ENCODE assay signal across 8 mouse cellular contexts in genomic region chr8:57510791-57511315, GRCm38 (mm10). TPM values are rescaled to one million over a fixed set of nuclear protein-coding genes. Genes with fewer than 3 reads are reported as not detected.
DNase-seq lines count a peak whose midpoint lies in the region; ATAC-seq lines count a peak whose summit lies in the region.

No protein-coding gene starts in this region.

- no peaks in the 10 kb centered on the region for H3K27me3 ChIP-seq in kidney, embryonic 14.5 days (ENCODE audit: control insufficient read depth, insufficient read depth, low read length)
- H3K27me3 ChIP-seq in midbrain, embryonic 16.5 days (ENCODE audit: control insufficient read depth, insufficient read depth, low read depth, low read length): no peaks in the 10 kb centered on the region

- H3K36me3 ChIP-seq in kidney, embryonic 14.5 days (ENCODE audit: control insufficient read depth, insufficient read depth, low read length): peaks cover 18% of the 10 kb centered on the region
- H3K36me3 ChIP-seq in midbrain, embryonic 16.5 days (ENCODE audit: control insufficient read depth, insufficient read depth, low read length): no peaks in the 10 kb centered on the region

- peak overlapping the region; percentile 93 for H3K4me3 ChIP-seq in kidney, embryonic 14.5 days (ENCODE audit: low read length)
- peak overlapping the region; percentile 85 for H3K4me3 ChIP-seq in midbrain, embryonic 16.5 days (ENCODE audit: low read depth, low read length)

- peak overlapping the region; percentile 84 for H3K4me2 ChIP-seq in kidney, embryonic 14.5 days (replicated peaks; ENCODE audit: low read depth, low read length)
- peak overlapping the region; percentile 100 for H3K4me2 ChIP-seq in midbrain, embryonic 16.5 days (ENCODE audit: low read length)

- DNase-seq in kidney, adult 11 months: no peak
- peak; percentile 31 for DNase-seq in c-Kit-positive CD71-positive TER-119-positive erythroid progenitor cells, embryonic 14.5 days (ENCODE audit: low spot score)
- peak; percentile 60 for DNase-seq in induced T-regulatory cell, adult 2 months (ENCODE audit: low read depth)
- no peak for DNase-seq in retina, embryonic 14.5 days (ENCODE audit: low spot score)
- no peak for DNase-seq in kidney, adult 18-20 months
- no peak for DNase-seq in adipocyte (ENCODE audit: low spot score)

- peak overlapping the region; percentile 99 for H3K9ac ChIP-seq in kidney, embryonic 14.5 days (ENCODE audit: low read depth, low read length)
- H3K9ac ChIP-seq in midbrain, embryonic 16.5 days (ENCODE audit: low read depth, low read length): peak overlapping the region; percentile 66

- no peaks in the 10 kb centered on the region for H3K9me3 ChIP-seq in kidney, embryonic 14.5 days (ENCODE audit: control insufficient read depth, low read length)
- no peaks in the 10 kb centered on the region for H3K9me3 ChIP-seq in midbrain, embryonic 16.5 days (replicated peaks; ENCODE audit: control insufficient read depth, low read length, poor library complexity, severe bottlenecking)

- peak; percentile 5; the same call in 1 of the 2 replicates for ATAC-seq in kidney, embryonic 14.5 days (ENCODE audit: low FRiP score, low TSS enrichment)
- no peak for ATAC-seq in midbrain, embryonic 16.5 days

- WGBS in kidney, embryonic 14.5 days: 2% methylated on average over 31 of the region's 31 CpGs
- 1% methylated on average over 31 of the region's 31 CpGs for WGBS in midbrain, embryonic 16.5 days

- H3K27ac ChIP-seq in kidney, embryonic 14.5 days (ENCODE audit: low read depth, low read length): peak overlapping the region; percentile 95
- H3K27ac ChIP-seq in midbrain, embryonic 16.5 days (ENCODE audit: low read length): peak overlapping the region; percentile 47; the same call in 1 of the 2 replicates

- no peaks in the 10 kb centered on the region for H3K4me1 ChIP-seq in kidney, embryonic 14.5 days (ENCODE audit: control insufficient read depth, insufficient read depth, low read length)
- H3K4me1 ChIP-seq in midbrain, embryonic 16.5 days (ENCODE audit: control insufficient read depth, insufficient read depth, low read length): peaks cover 7% of the 10 kb centered on the region

RNA-seq across cellular contexts. Expression of gene Hmgb2, which starts 0.9 kb away (rescaled TPM):
- 497 and 807 TPM in 2 replicates for polyA plus RNA-seq in kidney, embryonic 14.5 days (2014; fragmentation: Nextera tagmentation; extraction: Ambion mirVana)
- 42.3 and 46.4 TPM in 2 replicates for polyA plus RNA-seq in midbrain, embryonic 16.5 days (2015; fragmentation: Nextera tagmentation; extraction: Ambion mirVana)

RNA-seq across cellular contexts. Expression of gene Sap30, which starts 23.2 kb away (rescaled TPM):
- 46.8 and 60.8 TPM in 2 replicates for polyA plus RNA-seq in kidney, embryonic 14.5 days (2014; fragmentation: Nextera tagmentation; extraction: Ambion mirVana)
- 24.5 and 26.0 TPM in 2 replicates for polyA plus RNA-seq in midbrain, embryonic 16.5 days (2015; fragmentation: Nextera tagmentation; extraction: Ambion mirVana)

RNA-seq across cellular contexts. Expression of gene Scrg1, which starts 55.1 kb away (rescaled TPM):
- polyA plus RNA-seq in kidney, embryonic 14.5 days (2014; fragmentation: Nextera tagmentation; extraction: Ambion mirVana): not detected in 2 replicates
- polyA plus RNA-seq in midbrain, embryonic 16.5 days (2015; fragmentation: Nextera tagmentation; extraction: Ambion mirVana): 10.9 and 15.6 TPM in 2 replicates

Comparison
In these comparisons a context has a peak if more than half of its experiments do, and no peak if none do; other contexts are left out.
1. DNase-seq: peak in c-Kit-positive CD71-positive TER-119-positive erythroid progenitor cells, embryonic 14.5 days (single experiment) and induced T-regulatory cell, adult 2 months (single experiment); none in kidney, adult 11 months (single experiment), retina, embryonic 14.5 days (single experiment), kidney, adult 18-20 months (single experiment) and adipocyte (single experiment).
2. RNA of gene Hmgb2, which starts 0.9 kb away (polyA plus RNA-seq): 497 to 807 TPM in kidney, embryonic 14.5 days; 42.3 to 46.4 TPM in midbrain, embryonic 16.5 days; every median in the first group is over 10 times any median in the second.
3. RNA of gene Scrg1, which starts 55.1 kb away (polyA plus RNA-seq): 10.9 to 15.6 TPM in midbrain, embryonic 16.5 days; not detected in kidney, embryonic 14.5 days; every median in the first group is over 10 times any median in the second.